Mouse (Mus musculus): ENCODE measurements around the gene Epha5.

Gene Epha5

GRCm38 (mm10) chr5:84184189-84184588 lies 233.0 kb downstream of the Epha5 start:
- no peak for TF ChIP-seq GATA4 (IDR thresholded peaks at IDR 0.05; ENCODE audit: insufficient replicate concordance, low read length)

- TF ChIP-seq GATA4 (IDR thresholded peaks at IDR 0.05; ENCODE audit: insufficient replicate concordance, low read length), result no peak
Measured at GRCm38 (mm10) chr5:84153095-84153494, 264.1 kb downstream of the Epha5 start.

DNA sequence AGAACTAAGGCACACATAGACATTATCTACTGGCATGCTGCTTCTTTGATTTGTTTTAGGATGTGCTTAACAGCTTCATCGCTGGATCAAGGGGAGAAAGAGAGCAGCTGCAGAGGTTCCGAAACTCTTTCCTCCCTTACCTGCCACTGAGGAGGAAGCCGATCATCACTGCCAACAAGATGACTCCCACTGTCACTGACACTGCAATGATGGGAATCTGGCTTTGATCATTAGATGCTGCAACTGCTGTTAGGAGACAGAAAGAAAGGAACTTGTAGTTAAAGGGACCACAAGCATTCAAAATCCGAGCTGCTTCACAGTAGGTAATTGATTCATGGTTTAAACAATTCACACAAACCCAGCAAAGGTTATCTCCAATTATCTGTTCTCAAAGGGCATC lies 275.0 kb downstream of the Epha5 start:
- TF ChIP-seq GATA4 (IDR thresholded peaks at IDR 0.05; ENCODE audit: insufficient replicate concordance, low read length), result no peak

DNA sequence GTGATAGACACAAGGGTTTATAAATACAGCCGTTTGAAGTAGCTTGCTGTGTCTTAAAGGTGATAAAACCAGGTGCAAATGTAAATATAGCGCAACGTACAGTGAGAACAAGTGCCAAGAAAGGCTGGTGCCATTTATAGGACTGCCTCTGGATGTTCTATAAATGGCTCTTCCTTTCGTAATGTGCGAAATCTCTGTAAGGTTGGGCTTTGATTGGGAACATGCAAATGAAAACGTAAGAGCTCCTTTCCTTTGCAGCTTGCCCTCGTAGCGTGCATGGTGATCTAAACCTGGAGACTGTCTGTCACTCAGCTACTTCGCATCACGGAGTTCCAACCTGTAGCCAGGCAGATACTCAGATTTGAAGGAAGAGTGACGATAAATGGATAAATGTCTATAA lies 321.2 kb downstream of the Epha5 start:
- no peak for TF ChIP-seq GATA4 (IDR thresholded peaks at IDR 0.05; ENCODE audit: insufficient replicate concordance, low read length)

DNA sequence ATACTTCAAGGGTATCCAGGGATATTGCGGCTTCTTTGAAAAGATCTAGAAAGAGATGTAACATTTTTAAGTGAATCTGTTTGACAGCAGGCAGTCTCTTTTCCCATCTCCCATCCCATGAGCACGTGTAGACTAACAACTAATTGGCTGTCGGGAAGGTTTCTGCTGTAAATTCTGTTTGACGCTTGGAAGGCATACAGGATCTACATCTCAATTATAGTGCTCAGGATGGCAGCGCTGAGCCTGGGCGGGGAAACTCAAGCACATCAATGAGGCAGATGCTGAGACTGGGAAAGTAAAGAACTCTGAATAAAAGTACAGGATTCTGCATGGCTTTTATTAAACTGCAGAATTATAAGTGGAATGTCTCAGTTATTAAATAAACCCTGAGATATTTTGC lies 335.9 kb downstream of the Epha5 start:
- no peak for TF ChIP-seq GATA4 (IDR thresholded peaks at IDR 0.05; ENCODE audit: insufficient replicate concordance, low read length)

GRCm38 (mm10) chr5:84070976-84071375 lies 346.2 kb downstream of the Epha5 start:
- no peak for TF ChIP-seq GATA4 (IDR thresholded peaks at IDR 0.05; ENCODE audit: insufficient replicate concordance, low read length)

DNA sequence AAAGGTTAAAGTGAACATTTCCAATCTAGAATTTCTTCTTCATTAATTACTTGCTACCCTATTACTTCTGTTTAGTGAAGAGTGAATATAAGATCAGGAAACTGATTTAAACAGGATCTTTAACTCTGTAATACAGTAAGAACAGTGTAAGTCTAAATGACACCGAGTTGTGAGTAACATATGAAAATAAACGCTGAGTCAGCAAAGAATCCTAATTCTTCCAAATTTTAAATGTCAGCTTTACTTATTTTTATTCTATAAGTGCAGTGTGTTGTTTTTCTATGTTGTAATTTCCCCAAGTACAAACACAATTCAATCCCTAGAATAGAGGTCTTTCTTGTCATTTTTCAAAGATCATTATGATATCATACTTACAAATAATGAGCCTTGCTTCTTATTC lies 363.3 kb downstream of the Epha5 start:
- no peak for TF ChIP-seq GATA4 (IDR thresholded peaks at IDR 0.05; ENCODE audit: insufficient replicate concordance, low read length)

GRCm38 (mm10) chr5:84037250-84037963 lies 379.8 kb downstream of the Epha5 start:
- no peak for TF ChIP-seq GATA4 (IDR thresholded peaks at IDR 0.05; ENCODE audit: insufficient replicate concordance, low read length)

Data from liver, adult (tissue).